Mouse (Mus musculus) layer of hippocampus, postnatal 25 days (tissue): Measurements from ENCODE around the gene Rprd1b. TPM values are rescaled to one million over a fixed set of nuclear protein-coding genes. Genes with fewer than 3 reads are reported as not detected.

Experiments used
- DNase-seq, 2 experiments: peaks; one replicate each; pipeline ENCODE4 v3.0.0; 2022; ENCODE audit warnings: mixed read lengths in 2 of 2, low spot score in 1 of 2; ENCODE audit errors: extremely low spot score in 1 of 2
- total RNA-seq, 2 experiments: library from RNA; stranded (reverse); gene quantifications; 2 replicates each; pipeline ENCODE4 v1.2.3; 2021

Rprd1b gene
- total RNA-seq, 2 experiments from 2014 or later: 40.6 to 45.5 TPM

DNA sequence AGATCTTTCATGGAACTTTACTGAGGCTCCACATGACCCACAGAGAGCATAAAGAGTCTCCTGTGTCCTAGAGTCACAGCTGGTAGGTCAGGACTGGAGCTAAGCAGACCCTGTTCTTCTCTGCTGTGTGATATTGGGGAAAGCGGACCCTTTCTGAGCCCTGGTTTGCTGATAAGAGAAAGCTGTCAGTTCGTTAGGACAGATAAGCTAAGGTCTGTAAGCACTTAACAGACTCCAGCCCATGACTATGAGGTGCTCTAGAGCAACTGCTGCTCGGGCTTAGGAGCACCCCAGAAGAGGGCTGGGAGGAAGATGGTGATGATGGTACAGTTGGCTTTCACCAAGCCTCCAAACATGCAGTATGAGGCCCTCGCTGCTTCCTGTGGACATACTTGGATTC, 90.8 kb downstream of the Rprd1b start:
- no peak for DNase-seq

GRCm38 (mm10) chr2:158120211-158120610, 91.9 kb downstream of the Rprd1b start:
- no peak for DNase-seq

GRCm38 (mm10) chr2:158120868-158121267, 92.6 kb downstream of the Rprd1b start:
- no peak for DNase-seq

DNA sequence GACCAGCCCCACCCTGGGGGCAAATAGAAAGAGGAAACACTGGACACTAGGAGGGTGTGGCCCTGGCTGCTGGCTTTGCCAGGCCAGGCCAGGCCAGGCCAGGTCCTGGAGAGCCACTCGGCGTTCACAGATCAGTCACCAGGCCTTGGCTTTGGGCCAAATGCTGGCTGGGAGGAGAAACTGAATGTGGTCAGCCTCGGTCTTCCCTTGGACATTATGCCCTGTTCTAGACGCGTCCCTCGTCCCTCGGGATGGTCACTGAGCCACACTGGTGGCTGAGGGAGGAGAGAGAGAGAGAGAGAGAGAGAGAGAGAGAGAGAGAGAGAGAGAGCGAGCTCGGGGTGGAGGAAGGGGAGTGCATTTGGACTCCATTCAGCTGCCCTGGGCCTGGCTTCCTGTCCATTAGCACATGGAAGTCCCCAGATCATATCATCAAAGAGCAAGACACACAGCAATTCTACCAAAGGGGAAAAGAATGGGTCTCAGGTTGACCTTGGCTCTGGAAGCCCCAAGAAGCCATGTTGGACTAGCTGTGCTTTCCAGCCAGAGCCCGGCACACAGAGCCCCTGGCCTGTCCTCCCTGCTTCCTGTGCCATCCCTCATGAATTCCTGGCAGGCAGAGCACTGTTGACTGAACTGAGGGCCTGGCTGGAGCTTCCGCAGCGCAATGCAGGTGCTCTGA, 93.5 kb downstream of the Rprd1b start:
- DNase-seq: no peak

GRCm38 (mm10) chr2:158122814-158123213, 94.5 kb downstream of the Rprd1b start:
- DNase-seq: no peak

DNA sequence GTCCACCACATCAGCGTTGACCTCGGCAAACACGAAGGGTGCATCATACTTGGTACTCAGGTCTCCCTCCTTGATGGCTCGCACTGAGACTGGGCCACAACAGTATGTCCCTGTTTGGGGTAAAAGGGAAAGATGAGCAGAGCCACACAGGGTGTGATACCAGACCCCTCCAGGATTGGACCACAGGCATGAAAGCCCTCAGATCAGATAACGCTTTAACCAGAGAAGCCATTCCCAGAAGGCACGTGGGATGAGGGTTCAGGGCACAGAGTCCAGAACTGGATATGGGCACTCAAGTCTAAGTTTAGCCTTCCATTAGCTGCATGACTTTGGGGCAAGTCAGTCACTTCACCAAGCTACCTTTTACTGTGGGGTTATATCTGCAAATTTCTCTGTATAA, 98.9 kb downstream of the Rprd1b start:
- DNase-seq: no peak

DNA sequence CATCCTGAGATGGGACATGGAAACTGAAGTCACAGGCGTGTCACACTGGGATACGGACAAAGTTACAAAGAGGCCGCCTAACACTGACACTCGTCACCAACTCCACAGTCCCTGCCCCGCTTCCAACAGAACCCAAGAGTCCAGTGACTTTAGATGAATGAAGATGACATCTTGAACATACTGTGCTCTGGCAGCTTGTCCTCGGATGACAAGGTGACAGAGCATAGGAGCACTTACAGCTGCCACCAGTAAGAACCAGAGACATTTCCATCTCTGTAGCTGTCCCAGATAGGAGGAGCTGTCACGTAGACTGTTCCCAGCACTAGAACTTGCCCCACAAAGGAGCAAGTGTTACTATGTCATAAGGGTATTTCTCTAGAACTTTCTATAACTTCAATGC, 99.6 kb downstream of the Rprd1b start:
- no peak for DNase-seq

DNA sequence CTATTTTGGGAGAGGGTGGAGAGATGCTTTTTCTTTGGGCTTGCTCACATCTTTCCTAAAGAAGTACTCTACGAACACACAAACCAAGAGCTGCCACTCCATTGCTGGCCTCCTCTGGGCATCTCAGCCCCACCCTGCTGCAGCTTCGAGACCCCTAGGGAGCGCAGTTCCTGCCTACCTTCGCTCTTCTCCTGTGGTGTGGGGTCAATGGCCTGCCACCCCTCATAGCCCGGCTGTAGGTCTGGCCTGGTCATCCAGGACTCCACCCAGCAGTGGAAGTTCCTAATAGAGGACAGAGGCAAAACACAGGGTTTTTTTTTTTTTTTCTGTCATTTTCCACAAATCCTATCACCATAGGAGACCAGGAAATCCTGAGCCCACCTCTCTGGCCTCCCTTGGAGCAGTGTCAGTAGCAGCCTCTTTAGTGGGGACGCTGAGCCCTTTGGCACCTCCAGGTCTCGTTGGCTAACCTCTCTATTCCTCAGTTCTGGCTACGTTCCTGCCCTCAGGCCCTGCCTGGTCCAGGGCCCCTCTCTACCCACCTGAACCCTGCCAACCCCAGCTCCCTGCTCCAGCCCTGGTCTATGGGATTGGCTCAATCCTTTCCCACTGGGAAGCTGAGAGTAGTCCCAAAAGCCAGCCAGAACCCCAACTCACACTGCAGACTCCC, 100.3 kb downstream of the Rprd1b start:
- no peak for DNase-seq

- DNase-seq: no peak
Observed at GRCm38 (mm10) chr2:158129291-158130002, 101.2 kb downstream of the Rprd1b start.

DNA sequence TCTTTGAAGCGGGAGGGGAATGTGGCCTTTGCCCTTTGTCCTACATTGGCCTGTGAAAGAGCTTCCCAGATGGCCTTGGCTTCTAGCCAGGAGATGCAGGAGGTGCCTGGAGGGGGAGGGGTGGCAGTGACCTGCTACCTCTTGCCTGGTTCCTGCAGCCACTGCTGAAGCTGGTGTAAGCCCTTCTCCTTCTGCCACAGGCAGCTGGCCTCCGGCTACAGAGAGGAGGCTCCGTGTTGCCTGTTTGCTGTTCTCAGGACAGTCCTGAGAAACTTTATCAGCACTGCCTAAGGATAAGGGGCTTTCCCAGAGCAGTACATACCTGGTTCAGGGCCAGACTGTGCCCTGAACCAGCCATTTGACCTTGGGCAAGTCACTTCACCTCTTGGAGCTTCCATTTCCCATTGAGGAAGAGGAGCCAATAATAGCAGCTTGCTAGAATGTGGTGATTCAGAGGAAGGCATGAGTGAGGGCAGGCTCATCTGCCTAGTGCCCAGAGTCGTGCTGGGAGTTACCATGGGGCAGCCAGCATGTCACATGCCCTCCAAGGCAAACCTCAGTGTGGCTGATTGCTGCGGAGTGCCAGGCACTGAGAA, 102.2 kb downstream of the Rprd1b start:
- DNase-seq: no peak

DNA sequence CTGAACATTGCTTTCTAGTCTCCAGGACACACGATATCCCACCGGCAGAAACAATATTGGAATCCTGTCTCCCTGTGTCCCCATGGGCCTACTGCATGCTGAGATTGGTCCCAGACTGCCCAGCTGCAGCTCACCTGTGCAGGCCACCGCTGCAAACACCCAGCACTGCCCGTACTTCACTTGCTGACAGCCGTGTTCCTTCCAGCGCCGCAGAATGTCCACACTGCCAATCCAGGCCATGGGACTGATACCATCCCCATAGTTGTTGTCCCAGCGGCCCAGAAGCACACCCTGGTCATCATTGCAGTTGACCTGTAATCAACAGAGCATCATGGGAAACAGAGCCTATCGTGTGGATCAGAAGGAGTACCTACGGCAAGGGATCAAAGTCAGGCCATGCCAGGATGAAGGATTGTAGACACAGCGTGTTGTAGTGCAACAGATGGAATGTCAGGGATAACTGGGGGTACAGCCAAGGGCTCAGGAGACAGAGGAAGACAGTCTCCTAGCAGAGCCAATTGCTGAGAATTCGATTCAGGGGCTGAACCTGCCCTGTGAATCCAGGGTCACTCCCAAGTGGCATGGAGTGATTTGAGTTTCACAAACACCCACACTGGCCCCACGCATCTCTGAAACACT, 103.0 kb downstream of the Rprd1b start:
- no peak for DNase-seq

DNA sequence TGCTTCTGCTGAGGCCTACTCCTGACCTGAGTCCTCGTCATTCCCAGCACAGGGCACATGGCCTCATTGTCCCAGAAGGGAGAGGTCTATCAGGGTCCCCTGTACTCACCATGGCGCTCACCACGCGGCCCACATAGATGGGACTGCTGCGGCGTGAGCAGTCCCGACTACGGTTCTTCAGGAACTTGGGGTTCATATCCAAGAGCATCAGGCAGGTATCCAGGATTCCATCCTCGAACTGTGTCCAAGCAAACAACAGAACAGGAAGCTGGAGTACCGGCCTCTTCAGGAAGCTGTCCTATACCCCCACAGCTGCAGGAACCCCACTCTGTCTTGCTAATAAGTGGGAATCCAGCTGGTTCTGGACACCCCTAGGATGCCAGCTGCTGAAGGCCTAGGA, 104.0 kb downstream of the Rprd1b start:
- DNase-seq: no peak

DNA sequence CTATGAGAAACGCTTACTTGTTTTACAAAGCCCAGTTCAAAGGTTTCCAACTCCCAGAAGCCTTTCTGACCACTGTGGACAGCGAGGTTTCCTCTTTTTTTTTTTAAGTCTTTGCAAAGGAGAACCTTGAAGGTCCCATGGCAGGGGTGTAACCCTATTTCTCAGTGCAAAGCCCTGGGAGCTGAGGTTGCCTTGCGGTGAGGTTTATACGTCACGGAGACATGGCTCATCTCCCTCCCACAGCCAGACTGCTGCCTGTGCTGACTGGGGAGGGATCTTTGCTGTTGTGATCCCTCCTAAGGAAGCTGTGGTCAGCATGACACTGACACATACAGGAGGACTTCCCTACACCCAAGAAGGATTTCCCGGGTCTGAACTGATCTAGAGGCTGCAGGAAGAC, 104.8 kb downstream of the Rprd1b start:
- no peak for DNase-seq

DNA sequence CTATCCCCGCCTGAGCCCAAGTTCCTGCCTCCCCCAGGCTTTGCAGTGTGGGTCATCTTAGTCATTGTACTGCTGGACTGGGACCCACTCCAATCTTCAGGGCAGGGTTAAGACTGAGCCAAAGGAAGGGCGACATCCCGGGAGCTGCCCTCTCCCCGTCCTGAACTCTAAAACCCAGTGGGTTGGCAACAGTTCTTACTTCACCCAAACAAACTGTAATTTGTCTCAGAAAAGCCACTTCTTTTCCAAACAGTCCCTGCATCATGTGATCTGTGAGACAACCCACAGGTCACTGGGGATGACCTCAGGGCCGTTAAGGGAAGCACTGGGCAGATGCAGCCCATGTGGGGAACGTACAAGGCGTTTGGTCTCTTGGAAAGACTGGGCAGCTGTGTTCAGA, 107.9 kb downstream of the Rprd1b start:
- DNase-seq: no peak

DNA sequence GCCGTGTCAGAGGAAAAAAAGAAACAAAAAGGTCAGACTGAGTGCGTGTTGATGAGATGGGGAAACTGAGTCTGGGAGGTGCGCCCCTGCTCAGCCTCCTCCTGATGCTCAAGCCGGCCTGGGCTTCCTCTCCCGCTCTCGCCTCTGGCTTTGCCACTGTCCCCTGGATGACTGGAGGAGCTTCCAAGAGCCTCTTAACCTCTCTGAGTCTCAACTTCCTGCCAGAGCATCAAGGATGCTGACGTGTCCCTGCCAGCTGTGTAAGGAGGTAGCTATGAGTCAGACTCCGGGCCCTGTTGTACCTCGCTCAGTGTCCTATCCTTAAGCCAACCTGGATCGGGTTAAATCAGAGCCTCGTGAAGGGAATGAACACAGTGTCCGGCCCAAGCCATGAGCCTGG, 109.5 kb downstream of the Rprd1b start:
- DNase-seq: no peak

DNA sequence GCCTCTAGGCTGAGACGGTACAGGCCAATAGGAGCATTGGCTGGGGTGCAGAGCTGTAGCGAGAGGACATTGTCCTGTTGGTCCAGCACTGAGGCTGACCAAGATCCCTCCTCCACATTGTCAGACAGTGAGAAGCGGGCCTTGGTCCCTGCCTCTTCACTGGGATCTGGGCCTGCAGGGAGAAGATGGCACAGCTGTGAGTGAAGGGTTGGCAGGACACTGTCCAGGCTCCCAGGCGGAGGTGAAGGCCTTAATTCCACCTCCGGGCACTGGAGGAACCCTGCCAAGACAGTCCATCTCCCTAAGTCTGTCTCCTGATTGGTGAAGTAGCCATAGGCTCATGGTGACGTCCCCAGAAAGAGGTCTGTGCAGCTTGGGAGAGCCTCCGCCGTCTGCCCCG, 110.5 kb downstream of the Rprd1b start:
- no peak for DNase-seq

- DNase-seq: peak in 1 of 2 experiments; percentile 13
Observed at GRCm38 (mm10) chr2:158139628-158140027, 111.3 kb downstream of the Rprd1b start.

GRCm38 (mm10) chr2:158140664-158141063, 112.4 kb downstream of the Rprd1b start:
- DNase-seq: no peak

DNA sequence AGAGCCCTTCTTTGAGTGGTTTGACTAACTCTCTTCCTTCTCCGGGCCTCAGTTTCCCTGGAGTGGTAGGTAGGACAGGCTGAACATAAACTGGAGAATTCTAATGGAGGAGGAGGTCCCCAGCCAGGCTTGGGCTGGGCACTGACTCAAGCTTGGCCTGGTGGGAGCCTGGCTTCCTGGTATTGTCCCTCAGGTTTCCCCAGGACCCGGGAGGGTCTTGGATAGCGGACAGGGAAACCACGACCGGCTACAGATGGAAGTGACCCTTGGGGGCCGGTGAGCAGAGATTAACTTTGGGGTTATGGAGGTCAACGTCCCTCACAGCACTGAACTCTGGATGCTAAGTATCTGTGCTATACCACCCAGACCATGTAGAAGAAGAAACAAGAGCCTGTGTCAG, 113.0 kb downstream of the Rprd1b start:
- no peak for DNase-seq

DNA sequence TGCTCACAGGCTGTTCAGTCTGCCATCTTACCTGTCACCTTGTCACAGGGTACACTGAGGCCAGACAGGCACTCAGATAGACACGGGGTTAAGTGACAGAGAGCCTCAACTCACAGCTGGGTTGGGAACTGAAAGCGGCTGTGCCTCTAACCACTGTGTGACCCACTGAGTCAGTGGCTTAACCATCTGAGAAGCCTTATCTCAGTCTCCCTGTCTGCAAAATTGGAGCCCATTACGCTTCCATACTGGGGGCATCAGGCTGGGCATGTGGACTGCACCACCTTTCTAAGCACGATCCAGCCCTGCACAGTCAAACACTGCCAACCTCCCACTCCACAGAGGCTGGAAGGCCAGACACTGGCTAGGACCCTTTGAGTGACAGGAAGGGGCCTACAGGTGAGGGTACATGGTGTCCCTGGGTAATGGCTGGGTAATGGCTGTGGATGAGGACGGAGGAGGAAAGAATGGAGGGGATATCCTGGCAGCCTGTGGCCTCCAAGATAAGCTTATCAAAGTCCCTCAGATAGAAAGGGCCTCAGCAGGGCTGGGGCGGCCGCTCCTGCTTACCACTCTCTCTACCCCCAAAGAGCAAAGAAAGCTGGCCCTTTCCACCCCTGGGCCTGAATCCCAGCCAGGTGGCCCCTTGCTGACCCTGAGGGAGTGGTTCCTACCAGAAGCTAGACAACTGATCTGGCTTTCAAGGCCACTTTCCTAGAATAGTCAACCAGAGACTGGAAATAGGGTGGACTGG, 113.6 kb downstream of the Rprd1b start:
- DNase-seq: no peak
